Mouse (Mus musculus) thymus, adult 2 months (tissue): ENCODE results near the gene Ren1.

ENCODE experiments used
- CTCF ChIP-seq: fragments of 200-500 bp; IDR thresholded peaks from 2 replicates; pipeline ENCODE4 v1.5.1; 2012; ENCODE audit warnings: mild to moderate bottlenecking, control low read depth, low read length, moderate library complexity, borderline replicate concordance; ENCODE audit not compliant: control insufficient read depth, poor library complexity, insufficient read depth; ENCODE audit errors: extremely low read depth
- POLR2A ChIP-seq: fragments of 200-500 bp; IDR thresholded peaks from 2 replicates; pipeline ENCODE4 v1.6.1; 2012; ENCODE audit warnings: mild to moderate bottlenecking, low read length, control low read depth, moderate library complexity; ENCODE audit not compliant: control insufficient read depth, poor library complexity, insufficient read depth; ENCODE audit errors: extremely low read depth

DNA sequence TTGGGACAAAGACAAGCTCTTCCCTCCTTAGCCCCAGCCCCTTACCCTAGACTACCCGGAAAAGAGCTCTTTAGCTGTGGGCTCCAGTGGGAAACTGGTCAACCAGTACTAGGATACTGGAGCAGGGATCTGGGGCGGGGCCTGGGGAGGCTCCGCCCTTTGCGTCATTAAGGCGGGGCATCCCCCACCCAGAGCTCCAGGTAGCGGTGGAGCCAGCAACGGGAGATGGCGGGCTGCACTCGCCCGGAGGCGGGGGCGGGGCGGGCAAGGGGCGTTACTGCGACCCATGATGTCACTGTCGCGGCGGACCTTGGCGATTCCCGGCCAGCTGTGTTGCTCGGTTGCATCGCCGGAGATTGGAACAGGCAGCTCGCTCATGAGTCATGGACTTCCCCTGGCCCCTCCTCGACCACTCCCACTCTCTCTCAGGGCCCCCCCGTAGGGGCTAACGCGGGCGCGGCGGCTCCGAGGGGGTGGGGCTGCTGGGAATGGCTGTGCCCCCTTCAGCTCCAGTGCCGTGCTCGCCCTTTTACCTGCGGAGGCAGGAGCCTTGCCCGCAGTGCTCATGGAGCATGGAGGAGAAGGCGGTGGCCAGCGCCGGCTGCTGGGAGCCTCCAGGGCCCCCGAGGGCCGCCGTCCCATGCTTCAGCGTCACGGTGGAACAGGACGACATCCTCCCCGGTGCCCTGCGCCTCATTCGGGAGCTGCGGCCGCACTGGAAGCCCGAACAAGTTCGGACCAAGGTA lies 13.1 kb downstream of the Ren1 start, which contains the start of gene Etnk2:
- TF ChIP-seq CTCF = no peak
- no peak for TF ChIP-seq POLR2A
